Mouse (Mus musculus): ENCODE measurements around the gene Il27.

GRCm38 (mm10) chr7:126595890-126596289 is 1.1 kb upstream of the Il27 start:
- TF ChIP-seq POLR2AphosphoS5 (IDR thresholded peaks at IDR 0.05; ENCODE audit: insufficient replicate concordance, low read depth, low read length) (no peak), CTCF (IDR thresholded peaks at IDR 0.05; ENCODE audit: low read depth, low read length) (no peak), TAL1 (conservative IDR thresholded peaks at IDR 0.05; ENCODE audit: low read depth, low read length) (no peak), GATA1 (IDR thresholded peaks at IDR 0.05; ENCODE audit: borderline replicate concordance, low read length) (no peak), GATA2 (IDR thresholded peaks at IDR 0.05; ENCODE audit: borderline replicate concordance, low read depth, low read length) (no peak)

Measured in G1E (cell line).